Mouse (Mus musculus) stomach, postnatal 0 days (tissue): Measurements from ENCODE around the gene Eef2k. TPM values are rescaled to one million over a fixed set of nuclear protein-coding genes. Genes with fewer than 3 reads are reported as not detected.
"Not testable (repeated sequence)": the region's sequence is repeated elsewhere in the genome, so short reads cannot be mapped to it uniquely, and the experiment has no call there.

Source experiments
- ATAC-seq: fragments of 200-750 bp; cut with Nextera tagmentation; 2 replicates; pipeline ENCODE4 v1.8.0; 2017; ENCODE audit not compliant: low FRiP score, low TSS enrichment
- DNase-seq: peaks from one replicate; pipeline ENCODE4 v3.0.0-alpha.2; 2016; ENCODE audit warnings: low spot score
- H3K27ac ChIP-seq: fragments of 300-500 bp; sonication (generic); replicated peaks from 2 replicates; pipeline ENCODE4 v1.5.1; 2014; ENCODE audit warnings: mild to moderate bottlenecking, control low read depth
- H3K27me3 ChIP-seq: fragments of 300-500 bp; sonication (generic); 2 replicates; pipeline ENCODE4 v1.6.1; 2014; ENCODE audit warnings: low read length; ENCODE audit not compliant: control insufficient read depth, insufficient read depth
- H3K36me3 ChIP-seq: fragments of 300-500 bp; sonication (generic); 2 replicates; pipeline ENCODE4 v1.6.1; 2014; ENCODE audit warnings: low read length, mixed read lengths; ENCODE audit not compliant: control insufficient read depth, insufficient read depth
- H3K4me1 ChIP-seq: fragments of 300-500 bp; sonication (generic); replicated peaks from 2 replicates; pipeline ENCODE4 v1.6.1; 2014; ENCODE audit warnings: antibody characterized with exemption; ENCODE audit not compliant: control insufficient read depth, insufficient read depth
- H3K4me2 ChIP-seq: fragments of 300-500 bp; sonication (generic); replicated peaks from 2 replicates; pipeline ENCODE4 v1.6.1; 2014; ENCODE audit warnings: low read depth, mild to moderate bottlenecking, control low read depth, moderate library complexity
- H3K4me3 ChIP-seq: fragments of 300-500 bp; sonication (generic); 2 replicates; pipeline ENCODE4 v1.5.1; 2014; ENCODE audit warnings: low read depth, low read length, control low read depth
- H3K9ac ChIP-seq: fragments of 300-500 bp; sonication (generic); 2 replicates; pipeline ENCODE4 v1.6.1; 2014; ENCODE audit warnings: mild to moderate bottlenecking, low read length, control low read depth, mixed read lengths
- H3K9me3 ChIP-seq: fragments of 300-500 bp; sonication (generic); 2 replicates; pipeline ENCODE4 v1.6.1; 2016; ENCODE audit warnings: low read length; ENCODE audit not compliant: control insufficient read depth
- CTCF ChIP-seq: IDR thresholded peaks from 2 replicates; pipeline ENCODE4 v1.5.1; 2016; ENCODE audit warnings: antibody characterized with exemption, low read depth, mild to moderate bottlenecking, moderate library complexity
- EP300 ChIP-seq: optimal IDR thresholded peaks from 2 replicates; pipeline ENCODE3; 2016; ENCODE audit warnings: antibody characterized with exemption
- WGBS: fragments of 180-500 bp; shearing (Covaris S2); extraction: QIAGEN DNeasy Blood & Tissue Kit; methylation state at CpG from one replicate; pipeline ENCODE4 v1.1.7; 2014; 5-methylcytosine and 5-hydroxymethylcytosine counted together
- polyA plus RNA-seq: library from polyadenylated mRNA; unstranded; fragments of >200 nt; fragmentation: Nextera tagmentation; extraction: Ambion mirVana; gene quantifications from 2 replicates; pipeline ENCODE4 v1.2.1, GENCODE M21; 2015

Gene Eef2k
- polyA plus RNA-seq, 1 experiment from 2014 or later, result 42.0 TPM

GRCm38 (mm10) chr7:120902931-120903330, 60.3 kb downstream of the Eef2k start:
- DNase-seq (no peak), ATAC-seq (no peak)
- Histone ChIP-seq H3K27me3 (no peaks in the 10 kb centered on the region), H3K4me1 (no peaks in the 10 kb centered on the region), H3K27ac (no peak overlapping the region), H3K9ac (no peak overlapping the region), H3K4me3 (no peak overlapping the region), H3K36me3 (peaks cover 22% of the 10 kb centered on the region), H3K9me3 (no peaks in the 10 kb centered on the region), H3K4me2 (no peak overlapping the region)
- no peak for TF ChIP-seq EP300
- no peak for TF ChIP-seq CTCF
- WGBS, result 64% methylated on average over 3 of the region's 3 CpGs

DNA sequence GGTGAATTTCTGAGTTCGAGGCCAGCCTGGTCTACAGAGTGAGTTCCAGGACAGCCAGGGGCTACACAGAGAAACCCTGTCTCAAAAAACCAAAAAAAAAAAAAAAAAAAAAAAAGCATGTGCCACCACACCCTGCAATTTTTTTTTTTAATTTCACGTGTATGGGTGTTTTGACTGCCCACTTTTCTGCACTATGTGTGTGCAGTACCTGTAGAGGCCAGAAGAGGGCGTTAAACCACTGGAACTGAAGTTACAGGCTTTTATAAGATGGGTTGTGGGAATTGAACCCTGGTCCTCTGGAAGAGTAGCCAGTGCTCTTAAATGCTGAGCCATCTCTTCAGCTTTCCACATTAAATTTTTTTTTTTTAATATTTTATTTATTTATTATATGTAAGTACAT, 67.5 kb downstream of the Eef2k start:
- TF ChIP-seq CTCF, result peak; percentile 43
- not testable (repeated sequence) for H3K4me2 ChIP-seq, H3K4me3 ChIP-seq, DNase-seq, H3K4me1 ChIP-seq, H3K27ac ChIP-seq, H3K27me3 ChIP-seq, ATAC-seq, H3K9me3 ChIP-seq, H3K36me3 ChIP-seq, H3K9ac ChIP-seq
- WGBS, result 67% methylated on average over 3 of the region's 3 CpGs

- WGBS, result 88% methylated on average over 6 of the region's 6 CpGs
- not testable (repeated sequence) for DNase-seq, H3K27me3 ChIP-seq, H3K27ac ChIP-seq, H3K4me2 ChIP-seq, ATAC-seq, H3K4me1 ChIP-seq, H3K36me3 ChIP-seq, H3K4me3 ChIP-seq, H3K9ac ChIP-seq, H3K9me3 ChIP-seq
Observed at GRCm38 (mm10) chr7:120911268-120911667, 68.6 kb downstream of the Eef2k start.

DNA sequence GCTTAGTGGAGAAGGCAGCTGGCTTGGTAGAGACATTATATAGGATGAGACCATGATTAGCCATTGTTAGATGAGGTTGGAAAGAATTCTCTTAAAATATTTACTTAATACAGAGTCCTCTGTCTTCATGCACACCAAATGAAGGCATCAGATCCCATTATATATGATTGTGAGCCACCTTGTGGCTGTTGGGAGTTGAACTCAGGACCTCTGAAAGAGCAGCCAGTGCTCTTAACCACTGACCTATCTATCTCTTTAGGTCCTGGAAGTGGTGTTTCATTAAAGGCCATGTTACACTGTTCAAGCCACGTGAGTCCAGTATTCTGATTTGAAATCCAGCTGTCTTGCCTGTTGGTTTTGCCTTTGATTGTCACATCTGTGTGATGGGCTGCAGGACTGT, 70.7 kb downstream of the Eef2k start:
- no peak for ATAC-seq
- no peaks in the 10 kb centered on the region for H3K4me1 ChIP-seq
- DNase-seq, result no peak
- no peaks in the 10 kb centered on the region for H3K36me3 ChIP-seq
- no peak overlapping the region for H3K27ac ChIP-seq
- no peaks in the 10 kb centered on the region for H3K9me3 ChIP-seq
- H3K4me3 ChIP-seq, result no peak overlapping the region
- 47% methylated on average over 1 of the region's 1 CpGs for WGBS
- TF ChIP-seq EP300 (no peak), CTCF (peak; percentile 57)
- no peak overlapping the region for H3K4me2 ChIP-seq
- no peaks in the 10 kb centered on the region for H3K27me3 ChIP-seq
- no peak overlapping the region for H3K9ac ChIP-seq

- no peak for TF ChIP-seq CTCF
- no peak for TF ChIP-seq EP300
- WGBS, result 33% methylated on average over 11 of the region's 11 CpGs
- Histone ChIP-seq H3K4me1 (no peaks in the 10 kb centered on the region), H3K9ac (no peak overlapping the region), H3K27me3 (no peaks in the 10 kb centered on the region), H3K9me3 (no peaks in the 10 kb centered on the region), H3K27ac (no peak overlapping the region), H3K4me2 (no peak overlapping the region), H3K4me3 (no peak overlapping the region), H3K36me3 (no peaks in the 10 kb centered on the region)
- ATAC-seq, result no peak
- DNase-seq, result no peak
Observed at GRCm38 (mm10) chr7:120916262-120916875, 73.7 kb downstream of the Eef2k start.

DNA sequence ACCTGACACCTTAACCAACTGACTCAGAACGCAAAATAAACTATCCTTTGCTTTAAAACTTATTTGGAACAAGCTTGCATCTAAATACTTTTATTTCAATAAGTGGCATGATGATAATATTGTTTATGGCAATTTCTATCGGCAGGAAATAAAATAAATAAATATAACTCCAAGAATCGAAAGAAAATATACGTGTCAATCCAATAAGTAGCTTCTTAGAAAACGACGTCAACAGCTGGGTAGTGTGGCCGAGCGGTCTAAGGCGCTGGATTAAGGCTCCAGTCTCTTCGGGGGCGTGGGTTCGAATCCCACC, 74.6 kb downstream of the Eef2k start:
- 6% methylated on average over 12 of the region's 12 CpGs for WGBS
- no peak for DNase-seq
- no peak for ATAC-seq

More for the DNA sequence above, 74.6 kb downstream of the Eef2k start:
- Histone ChIP-seq H3K4me3 (peak overlapping the region; percentile 96), H3K9me3 (no peaks in the 10 kb centered on the region), H3K4me1 (no peaks in the 10 kb centered on the region), H3K4me2 (peak overlapping the region; percentile 42), H3K27me3 (no peaks in the 10 kb centered on the region), H3K36me3 (no peaks in the 10 kb centered on the region), H3K27ac (no peak overlapping the region), H3K9ac (no peak overlapping the region)
- TF ChIP-seq EP300, result no peak
- no peak for TF ChIP-seq CTCF
